Mouse (Mus musculus) heart, postnatal 0 days (tissue): ENCODE data around the gene 1110008P14Rik.

ENCODE experiments used
- CTCF ChIP-seq: IDR thresholded peaks from 2 replicates; pipeline ENCODE4 v1.5.1; 2016; ENCODE audit warnings: antibody characterized with exemption, control low read depth, low read depth
- EP300 ChIP-seq: IDR thresholded peaks from 2 replicates; pipeline ENCODE4 v1.6.1; 2016; ENCODE audit warnings: antibody characterized with exemption, low read depth

DNA sequence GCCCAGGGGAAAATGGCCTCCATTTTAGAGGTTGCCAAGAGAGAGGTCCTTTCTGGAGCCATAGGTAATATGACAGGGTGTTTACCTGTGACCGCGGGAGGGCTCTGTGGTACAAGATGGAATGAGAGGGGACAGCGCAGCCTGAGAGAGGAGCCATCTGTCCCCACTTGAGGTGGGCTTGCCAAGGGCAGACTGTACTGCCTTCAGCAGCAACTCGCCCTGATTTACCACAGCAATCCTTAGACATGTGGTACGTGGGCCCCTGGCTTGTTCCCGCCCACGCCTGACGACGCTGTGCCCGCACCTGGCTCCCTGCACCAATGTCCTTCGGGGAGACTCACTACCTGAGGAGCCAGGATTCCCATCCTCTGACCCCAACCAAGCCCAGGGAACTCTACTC is 33.4 kb downstream of the 1110008P14Rik start:
- no peak for TF ChIP-seq EP300
- TF ChIP-seq CTCF: no peak
